Mouse (Mus musculus) 3134 (cell line): ENCODE results near the gene Gm10337.

Experiments used
- DNase-seq: peaks from one replicate; pipeline ENCODE4 v3.0.0-alpha.2; 2011; ENCODE audit warnings: low spot score; ENCODE audit not compliant: insufficient read length; ENCODE audit errors: extremely low read depth

The Gm10337 gene

DNA sequence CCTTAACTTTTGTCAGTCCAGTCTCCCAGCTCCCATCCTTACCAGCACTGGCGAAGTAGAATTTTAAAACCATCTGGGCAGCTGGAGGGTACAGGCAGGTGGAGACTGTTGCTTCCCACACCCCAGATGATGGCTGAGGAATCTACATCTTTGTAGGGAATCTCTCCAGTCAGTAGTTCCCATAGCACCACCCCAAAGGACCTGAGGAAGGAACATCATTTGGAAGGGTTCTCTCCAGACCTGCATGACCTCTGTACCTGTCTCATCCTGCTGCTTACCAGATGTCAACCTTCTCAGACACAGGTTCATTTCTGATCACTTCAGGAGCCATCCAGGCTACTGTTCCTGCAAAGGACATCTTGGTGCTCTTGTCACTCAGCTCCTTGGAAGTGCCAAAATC lies at the start of gene Gm10337:
Gene Gm10337 (plus strand): TSS at position 276 of the 400 bp plus-strand sequence.
- no peak for DNase-seq

DNA sequence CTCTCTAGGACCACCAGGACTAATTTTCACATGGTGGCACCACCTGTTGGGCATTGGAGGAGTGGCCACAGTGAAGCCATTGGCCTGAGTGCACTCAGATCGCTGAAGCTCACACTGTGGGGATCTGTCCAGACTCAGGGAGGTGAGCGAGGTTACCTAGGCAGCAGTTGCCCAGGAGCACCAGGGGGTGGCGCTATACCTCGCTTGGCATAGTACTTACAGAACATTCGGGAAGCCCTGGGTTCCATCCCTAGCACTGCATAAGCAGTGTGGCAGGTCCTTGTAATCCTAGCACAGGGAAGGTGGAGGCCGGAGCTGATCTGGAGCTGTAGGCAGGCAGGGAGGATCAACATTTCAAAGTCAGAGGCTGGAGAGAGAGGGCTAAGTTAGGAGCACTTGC lies 47.5 kb upstream of the Gm10337 start:
- DNase-seq: no peak

DNA sequence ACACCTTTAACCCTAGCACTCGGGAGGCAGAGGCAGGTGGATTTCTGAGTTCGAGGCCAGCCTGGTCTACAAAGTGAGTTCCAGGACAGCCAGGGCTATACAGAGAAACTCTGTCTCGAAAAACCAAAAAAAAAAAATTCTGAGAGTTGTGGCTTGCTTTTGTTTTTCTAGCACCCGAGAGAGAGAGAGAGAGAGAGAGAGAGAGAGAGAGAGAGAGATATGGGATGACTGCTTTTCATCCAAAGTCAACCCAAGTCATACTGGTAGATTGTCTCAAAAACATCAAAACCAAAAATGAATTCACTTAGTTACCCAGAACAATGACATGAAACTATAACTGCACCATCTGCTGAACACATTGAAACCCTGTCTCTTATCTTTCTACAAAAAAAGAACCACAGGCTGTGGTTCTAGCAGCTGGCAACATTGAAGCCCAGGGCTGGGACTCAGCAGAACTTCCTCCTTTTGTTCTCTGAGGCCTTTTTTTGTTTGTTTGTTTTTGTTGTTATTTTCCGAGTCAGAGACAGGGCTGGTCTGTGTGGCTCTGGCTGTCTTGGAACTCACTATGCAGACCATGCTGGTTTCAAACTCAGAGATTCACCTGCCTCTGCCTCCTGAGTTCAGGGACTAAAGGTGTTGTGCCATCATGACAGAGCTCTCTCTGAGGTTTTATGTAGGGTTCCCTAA lies 45.3 kb upstream of the Gm10337 start:
- DNase-seq: no peak

DNA sequence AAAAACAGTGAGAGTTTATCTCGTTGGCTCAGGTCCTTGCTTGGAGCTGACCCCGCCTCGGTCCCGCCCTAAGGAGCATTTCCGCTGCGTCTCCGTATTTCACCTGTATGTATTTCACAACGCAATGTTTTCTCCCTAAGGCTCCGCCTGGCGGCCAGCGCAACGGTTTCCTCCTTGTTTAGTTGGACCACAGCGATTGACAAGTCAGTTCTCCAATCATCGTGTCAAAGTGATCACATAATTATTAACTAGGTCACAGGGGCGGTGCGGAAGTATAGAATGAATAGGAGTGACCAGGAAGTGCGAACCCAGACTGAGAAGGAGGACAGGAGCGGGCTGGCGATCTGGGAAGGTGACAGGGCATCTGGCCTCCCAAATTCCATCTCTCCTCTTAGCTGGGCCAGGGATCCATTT lies 44.6 kb upstream of the Gm10337 start, which contains the start of gene Prr13:
Gene Prr13 (plus strand): TSS at position 125 of the 414 bp plus-strand sequence.
- DNase-seq: peak; percentile 85

DNA sequence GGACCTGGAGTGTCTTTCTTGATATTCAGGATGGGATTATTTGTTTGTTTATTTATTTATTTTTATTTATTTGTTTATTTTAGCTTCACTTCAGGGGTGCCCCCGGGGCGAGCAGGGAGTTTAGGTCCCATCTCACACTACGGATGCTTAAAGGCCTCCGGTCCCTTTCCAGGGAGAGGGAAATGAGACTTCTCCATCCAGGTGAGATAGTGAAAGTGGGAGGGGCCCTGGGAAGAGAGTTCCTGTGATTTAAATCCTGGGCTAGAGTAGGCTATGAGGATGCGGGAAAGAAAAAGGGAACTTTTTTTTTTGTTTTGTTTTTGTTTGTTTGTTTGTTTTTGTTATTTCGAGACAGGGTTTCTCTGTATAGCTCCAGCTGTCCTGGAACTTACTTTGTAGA lies 44.1 kb upstream of the Gm10337 start:
- DNase-seq: no peak

DNA sequence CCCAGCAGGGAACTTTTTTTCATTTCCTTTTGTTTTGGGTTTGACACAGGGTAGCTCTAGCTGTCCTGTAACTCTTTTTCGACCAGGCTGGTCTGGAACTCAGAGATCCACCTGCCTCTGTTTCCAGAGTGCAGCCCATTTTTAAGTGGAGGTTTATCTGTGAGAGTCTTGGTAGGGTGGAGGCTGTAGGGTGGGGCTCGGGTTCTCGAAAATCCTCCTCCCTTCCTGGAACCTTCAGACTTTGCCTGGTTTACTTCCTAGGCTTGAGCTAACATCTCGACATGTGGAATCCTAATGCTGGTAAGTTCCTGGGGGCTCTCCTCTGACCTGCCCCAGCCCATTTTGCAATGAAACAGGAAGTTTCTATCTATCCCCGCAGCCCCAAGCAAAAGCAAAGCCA lies 43.7 kb upstream of the Gm10337 start:
- DNase-seq: no peak

DNA sequence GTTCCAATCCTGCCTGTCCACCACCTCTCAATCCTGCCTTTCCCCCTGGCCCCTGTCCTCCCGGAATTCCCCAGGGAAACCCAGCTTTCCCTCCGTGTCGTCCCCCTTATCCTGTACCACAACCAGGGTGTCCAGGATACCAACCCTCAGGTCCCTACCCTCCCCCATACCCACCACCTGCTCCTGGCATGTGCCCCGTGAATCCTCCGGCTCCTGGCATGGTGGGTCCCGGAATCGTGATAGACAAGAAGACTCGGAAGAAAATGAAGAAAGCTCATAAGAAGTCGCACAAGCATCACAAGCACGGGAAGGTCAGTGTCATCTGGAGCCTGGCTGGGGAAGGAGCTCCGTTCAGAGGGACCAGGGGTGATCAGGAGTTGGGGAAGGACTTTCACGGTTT lies 43.1 kb upstream of the Gm10337 start:
- DNase-seq: no peak

DNA sequence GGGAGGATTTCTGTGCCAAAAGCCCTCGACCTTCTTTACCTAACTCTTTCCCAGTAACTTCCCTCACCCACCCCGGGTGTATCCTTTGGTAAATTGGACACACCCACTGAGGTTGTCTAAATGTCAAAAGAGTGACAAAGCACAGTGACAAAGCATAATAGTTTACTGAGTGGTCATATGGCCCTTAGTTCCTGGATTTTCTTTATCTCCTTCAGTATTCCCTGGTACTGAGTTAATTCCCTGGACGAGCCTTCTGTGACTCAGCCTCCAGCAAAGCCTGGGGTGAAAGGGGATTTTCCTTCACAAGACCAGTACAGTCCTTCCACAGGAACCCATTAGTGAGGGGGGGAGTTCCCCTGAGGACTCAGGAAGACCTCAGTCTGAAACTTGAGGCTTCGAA lies 42.6 kb upstream of the Gm10337 start:
- no peak for DNase-seq

DNA sequence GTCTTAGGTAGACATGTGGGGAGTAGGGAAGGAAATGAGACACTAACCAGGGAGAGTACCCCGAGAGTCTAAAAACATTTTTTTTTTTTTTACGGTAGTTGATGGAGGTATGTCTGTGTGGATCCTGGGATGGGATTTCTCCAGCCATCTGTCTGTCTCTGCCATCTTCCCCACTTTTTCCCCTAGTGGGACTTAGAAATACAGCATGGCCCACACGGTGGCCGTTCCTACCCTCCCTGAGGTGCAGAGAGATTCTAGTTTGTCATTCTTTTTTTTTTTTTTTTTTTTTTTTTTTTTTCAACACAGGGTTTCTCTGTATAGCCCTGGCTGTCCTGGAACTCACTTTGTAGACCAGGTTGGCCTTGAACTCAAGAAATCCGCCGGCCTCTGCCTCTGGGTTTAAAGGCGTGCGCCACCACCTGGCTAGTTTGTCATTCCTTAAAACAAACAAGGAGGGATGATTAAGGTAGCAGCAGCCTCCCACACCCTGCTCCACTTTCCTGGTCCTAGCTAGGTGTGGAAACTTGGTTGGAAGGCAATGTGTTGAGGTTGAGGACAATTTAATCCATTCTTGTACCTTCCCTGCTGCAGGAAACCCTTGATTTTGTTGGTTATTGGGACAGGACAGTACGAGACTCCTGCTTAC lies 42.0 kb upstream of the Gm10337 start:
- DNase-seq: no peak

DNA sequence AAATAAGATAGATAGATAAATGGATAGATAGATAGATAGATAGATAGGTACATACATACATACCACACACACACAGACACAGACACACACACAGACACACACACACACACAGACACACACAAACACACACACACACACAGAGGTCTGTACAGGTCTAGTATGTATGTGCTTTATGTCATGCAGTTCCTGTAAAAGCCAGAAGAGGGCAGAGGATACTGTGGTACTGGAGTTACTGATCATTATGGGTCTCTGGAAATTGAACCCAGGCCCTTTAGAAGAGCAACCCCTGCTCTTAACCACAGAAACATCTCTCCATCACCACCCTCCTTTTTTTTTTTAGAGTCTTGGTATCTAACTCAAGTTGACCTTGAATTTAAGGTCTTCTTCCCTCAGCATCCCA lies 39.9 kb upstream of the Gm10337 start:
- DNase-seq: no peak

DNA sequence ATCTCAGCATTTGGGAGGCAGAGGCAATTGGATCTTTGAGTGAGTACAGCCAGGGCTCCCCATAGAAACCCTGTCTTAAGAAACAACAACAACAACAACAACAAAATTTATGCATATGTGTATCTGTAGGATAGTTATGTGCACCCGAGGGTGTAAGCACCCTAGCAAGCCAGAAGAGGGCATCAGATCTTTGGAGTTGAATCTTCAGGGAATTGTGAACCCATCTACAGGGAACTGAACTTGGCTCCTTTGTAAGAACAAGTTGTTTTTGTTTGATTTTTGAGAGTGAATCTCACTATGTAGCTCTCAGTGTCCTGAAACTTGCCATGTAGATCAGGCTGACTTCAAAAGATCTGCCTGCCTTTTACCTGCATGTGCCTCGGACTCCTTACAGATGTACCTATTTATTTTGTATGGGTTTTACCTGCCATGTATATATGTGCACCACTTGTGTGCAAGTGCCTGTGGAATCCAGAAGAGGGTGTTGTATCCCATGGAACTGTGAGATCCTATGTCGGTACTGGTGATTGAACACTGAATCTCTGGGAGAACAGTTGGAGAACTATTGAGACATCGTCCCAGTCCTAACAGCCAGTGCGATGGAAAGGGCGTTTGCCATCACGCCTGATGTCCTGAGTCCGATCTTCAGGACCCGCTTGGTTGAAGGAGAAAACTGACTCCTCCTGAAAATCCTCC lies 34.7 kb upstream of the Gm10337 start:
- no peak for DNase-seq

DNA sequence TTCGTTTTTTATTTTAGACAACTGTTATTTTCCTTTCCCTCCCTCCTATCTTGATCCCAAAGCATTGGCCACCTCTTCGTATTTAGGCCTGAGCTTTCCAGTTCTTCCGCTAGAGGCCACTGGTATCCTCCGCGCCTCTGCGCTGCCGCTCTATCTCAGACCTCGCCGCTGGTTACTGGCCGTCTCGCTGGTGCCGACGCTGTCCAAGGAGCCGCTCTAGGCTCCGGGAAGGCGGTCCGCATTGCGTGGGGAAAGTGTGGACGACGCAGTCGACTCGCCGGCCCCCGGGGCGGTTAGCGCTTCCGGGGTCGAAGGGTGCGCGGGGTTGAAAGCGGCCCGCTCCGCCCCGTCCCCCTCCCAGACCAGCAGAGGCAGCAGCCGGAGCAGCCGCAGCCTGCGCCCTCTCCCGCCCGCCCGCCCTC lies 33.3 kb upstream of the Gm10337 start, which contains the start of gene Pcbp2:
Gene Pcbp2 (plus strand): TSS at position 357 of the 422 bp plus-strand sequence.
- DNase-seq: peak; percentile 97

DNA sequence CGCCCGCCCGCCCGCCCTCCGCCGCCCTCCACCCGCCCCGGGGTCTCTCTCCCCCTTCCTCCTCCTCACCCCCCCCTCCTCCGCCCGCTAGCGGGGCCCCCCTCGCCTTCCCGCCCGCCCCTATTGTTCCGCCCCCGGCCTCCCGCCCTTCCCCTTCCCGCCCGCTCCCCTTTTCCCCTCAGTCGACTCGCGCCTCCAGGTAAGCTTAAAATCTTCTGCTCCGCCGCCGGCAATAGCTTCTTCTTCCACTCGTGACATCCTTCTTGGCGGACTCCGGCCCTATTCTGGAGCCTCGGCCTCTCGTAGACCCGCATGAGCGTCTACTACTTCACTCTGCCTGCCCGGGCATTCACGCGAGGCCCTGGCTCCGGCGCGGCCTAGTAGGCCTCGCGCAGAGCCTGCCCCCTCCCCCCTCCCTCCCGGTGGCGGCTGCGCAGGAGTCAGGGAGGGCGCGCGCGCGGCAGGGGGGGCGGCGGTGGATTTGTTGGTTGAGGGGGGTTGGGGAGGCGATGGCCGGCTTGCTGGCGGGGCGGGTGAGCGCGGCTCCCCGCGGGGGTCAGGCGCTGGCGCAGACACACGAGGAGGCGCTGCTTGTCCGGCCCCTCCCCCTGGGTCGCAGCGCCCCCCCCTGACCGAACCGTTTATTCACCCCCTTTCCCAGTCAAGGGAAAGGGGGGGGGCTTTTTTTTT lies 32.8 kb upstream of the Gm10337 start:
- peak; percentile 85 for DNase-seq

DNA sequence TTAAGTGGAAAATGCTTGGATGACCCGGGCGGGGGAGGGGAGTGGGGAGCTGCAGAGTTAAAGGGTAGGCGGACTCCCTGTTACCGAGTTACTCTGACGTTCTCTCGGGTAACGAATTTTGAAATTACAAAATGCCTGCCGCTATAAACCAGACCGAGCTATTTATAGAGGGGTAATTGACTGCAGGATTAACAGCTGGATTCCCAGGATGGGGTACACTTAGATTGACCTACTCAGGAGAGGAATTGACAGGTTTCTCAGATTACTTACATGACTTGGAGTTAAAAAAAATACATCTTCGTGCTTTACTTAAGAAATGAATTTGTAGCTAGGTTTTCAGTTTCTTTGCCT lies 32.3 kb upstream of the Gm10337 start:
- DNase-seq: no peak

DNA sequence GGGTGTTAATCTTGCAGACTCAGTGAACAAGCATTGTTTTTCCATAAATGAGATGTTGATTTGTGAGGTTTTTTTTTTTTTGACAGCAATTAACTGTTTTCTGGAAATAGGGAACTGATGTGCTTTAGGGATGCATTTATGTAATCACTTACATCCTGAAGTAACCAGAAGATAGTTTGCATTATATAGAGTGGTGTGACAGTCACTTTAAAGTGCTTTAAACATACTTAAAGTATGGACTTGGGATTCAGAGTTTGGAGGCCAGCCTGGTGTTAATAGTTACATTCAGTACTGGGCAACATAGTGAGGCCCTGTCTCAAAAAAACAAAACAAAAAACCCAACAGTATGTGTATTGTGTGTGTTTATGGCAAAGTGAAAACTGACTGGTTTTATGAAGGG lies 31.8 kb upstream of the Gm10337 start:
- DNase-seq: no peak

DNA sequence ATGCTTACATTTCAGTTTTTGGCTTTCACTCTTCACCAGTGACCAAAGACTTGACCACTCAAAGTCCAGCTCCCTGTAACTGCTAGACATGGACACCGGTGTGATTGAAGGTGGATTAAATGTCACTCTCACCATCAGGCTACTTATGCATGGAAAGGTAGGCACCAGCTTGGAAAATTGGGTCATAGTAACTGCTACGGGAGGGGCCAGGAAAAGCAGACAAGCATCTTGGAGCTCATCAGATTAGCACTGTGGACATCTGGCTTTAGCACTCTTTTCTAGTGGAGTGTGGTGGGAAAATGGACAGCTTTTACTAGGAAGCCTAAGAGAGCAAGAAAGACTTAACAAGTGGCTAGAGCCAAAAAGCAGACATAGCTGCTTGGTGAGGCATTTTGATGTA lies 30.3 kb upstream of the Gm10337 start:
- no peak for DNase-seq

DNA sequence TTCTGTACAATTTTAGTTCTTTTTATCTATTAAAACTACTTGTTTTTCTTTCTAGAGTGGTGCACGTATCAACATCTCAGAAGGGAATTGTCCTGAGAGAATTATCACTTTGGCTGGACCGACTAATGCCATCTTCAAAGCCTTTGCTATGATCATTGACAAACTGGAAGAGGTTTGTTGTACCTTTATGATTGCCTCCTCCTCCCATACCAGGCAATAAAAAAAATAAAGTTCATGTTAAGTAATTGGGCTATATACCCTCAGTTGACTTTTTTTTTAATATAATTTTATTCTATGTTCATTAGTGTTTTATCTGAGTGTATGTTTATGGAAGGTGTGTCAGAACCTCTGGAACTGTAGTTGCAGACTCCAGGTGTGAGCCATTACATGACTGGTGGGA lies 29.0 kb upstream of the Gm10337 start:
- no peak for DNase-seq

DNA sequence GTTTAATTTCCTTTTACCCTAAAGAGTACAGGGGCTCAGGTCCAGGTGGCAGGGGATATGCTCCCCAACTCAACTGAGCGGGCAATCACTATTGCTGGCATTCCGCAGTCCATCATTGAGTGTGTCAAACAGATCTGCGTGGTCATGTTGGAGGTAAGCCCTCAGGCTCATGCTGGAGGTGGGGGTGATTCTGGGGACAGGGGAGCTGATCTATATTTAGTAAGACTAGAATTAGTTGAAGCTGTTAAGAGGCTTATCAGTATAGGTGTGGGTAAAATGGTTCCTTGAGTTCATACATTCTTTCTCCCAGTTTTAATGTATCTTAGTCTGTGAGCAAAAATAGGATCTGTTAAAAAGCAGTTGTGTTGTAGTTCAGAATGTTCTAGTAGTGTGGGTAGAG lies 20.4 kb upstream of the Gm10337 start:
- no peak for DNase-seq

DNA sequence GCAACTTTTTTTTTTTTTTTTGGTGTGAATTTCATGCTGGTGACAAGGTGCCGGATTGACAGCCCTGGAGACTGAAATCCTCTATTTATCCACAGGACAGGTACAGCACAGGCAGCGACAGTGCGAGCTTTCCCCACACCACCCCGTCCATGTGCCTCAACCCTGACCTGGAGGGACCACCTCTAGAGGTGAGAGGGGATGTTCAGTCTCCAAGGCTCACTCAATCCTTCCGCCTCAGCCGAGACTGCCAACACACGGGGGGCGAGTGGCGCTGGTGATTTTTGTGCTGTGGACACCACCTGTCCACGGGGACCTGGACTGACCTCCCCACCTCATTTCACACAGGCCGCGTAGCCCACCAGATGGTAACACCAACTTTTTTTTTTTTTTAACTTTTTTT lies 17.7 kb upstream of the Gm10337 start:
- DNase-seq: no peak

DNA sequence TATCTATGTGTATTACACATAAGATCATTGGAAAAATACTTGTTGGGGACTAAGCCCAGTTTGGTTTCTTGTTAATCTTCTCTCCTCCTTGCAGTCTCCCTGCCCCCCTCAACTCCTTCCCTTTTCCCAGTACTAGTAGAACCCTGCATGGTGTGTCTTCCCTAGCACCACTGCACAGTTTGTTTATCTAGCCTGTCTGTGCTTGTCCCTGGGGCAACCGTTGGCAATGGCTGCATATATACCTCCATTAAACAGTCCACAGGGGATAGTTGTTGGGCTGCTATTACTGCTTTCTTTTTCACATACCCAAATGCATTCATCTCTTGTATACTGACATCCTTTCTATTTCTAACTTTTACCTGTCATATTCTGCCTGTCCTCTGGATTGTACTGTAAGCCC lies 15.9 kb upstream of the Gm10337 start:
- DNase-seq: no peak

DNA sequence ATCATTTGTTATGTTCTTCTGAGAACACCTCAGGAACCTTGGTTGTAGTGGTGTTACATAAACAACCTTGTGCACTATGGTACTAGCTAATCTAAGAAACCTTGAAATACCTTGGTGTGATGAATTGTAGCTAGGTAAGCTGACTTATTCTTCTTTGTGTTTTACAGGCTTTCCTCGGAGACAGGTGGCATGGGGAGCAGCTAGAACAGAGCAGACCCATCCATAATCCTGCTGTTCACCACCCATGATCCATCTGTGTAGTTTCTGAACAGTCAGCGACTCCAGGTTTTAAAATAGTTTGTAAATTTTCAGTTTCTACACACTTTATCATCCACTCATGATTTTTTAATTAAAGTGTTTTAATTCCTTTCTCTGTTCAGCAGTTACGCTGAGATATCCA lies 5.2 kb upstream of the Gm10337 start:
- DNase-seq: no peak
